Mouse (Mus musculus): Measurements from ENCODE around the gene Btd.

Btd gene

GRCm38 (mm10) chr14:31645920-31646319 lies 5.1 kb downstream of the Btd start:
- DNase-seq (ENCODE audit: low read depth in 1 of 2, low spot score in 2 of 2): no peak

- no peak for DNase-seq (ENCODE audit: low read depth in 1 of 2, low spot score in 2 of 2)
These were observed 7.2 kb downstream of the Btd start for GRCm38 (mm10) chr14:31647991-31648390.

- DNase-seq (ENCODE audit: low read depth in 1 of 2, low spot score in 2 of 2): no peak
These were observed 9.5 kb downstream of the Btd start for GRCm38 (mm10) chr14:31650347-31650746.

GRCm38 (mm10) chr14:31651206-31651605 lies 10.4 kb downstream of the Btd start:
- DNase-seq (ENCODE audit: low read depth in 1 of 2, low spot score in 2 of 2): no peak

- DNase-seq (ENCODE audit: low read depth in 1 of 2, low spot score in 2 of 2): no peak
These were observed 11.3 kb downstream of the Btd start for GRCm38 (mm10) chr14:31652106-31652505.

GRCm38 (mm10) chr14:31652624-31653023 lies 11.8 kb downstream of the Btd start:
- no peak for DNase-seq (ENCODE audit: low read depth in 1 of 2, low spot score in 2 of 2)

- no peak for DNase-seq (ENCODE audit: low read depth in 1 of 2, low spot score in 2 of 2)
These were observed 12.5 kb downstream of the Btd start for GRCm38 (mm10) chr14:31653101-31653875.

GRCm38 (mm10) chr14:31654816-31655215 lies 14.0 kb downstream of the Btd start:
- DNase-seq (ENCODE audit: low read depth in 1 of 2, low spot score in 2 of 2): no peak

GRCm38 (mm10) chr14:31655406-31655805 lies 14.6 kb downstream of the Btd start:
- no peak for DNase-seq (ENCODE audit: low read depth in 1 of 2, low spot score in 2 of 2)

- DNase-seq (ENCODE audit: low read depth in 1 of 2, low spot score in 2 of 2): no peak
These were observed 15.6 kb downstream of the Btd start for GRCm38 (mm10) chr14:31656386-31656785.

GRCm38 (mm10) chr14:31656857-31657645 lies 16.2 kb downstream of the Btd start:
- DNase-seq (ENCODE audit: low read depth in 1 of 2, low spot score in 2 of 2): peak in 1 of 2 experiments; percentile 39

GRCm38 (mm10) chr14:31658126-31658680 lies 17.4 kb downstream of the Btd start:
- no peak for DNase-seq (ENCODE audit: low read depth in 1 of 2, low spot score in 2 of 2)

- DNase-seq (ENCODE audit: low read depth in 1 of 2, low spot score in 2 of 2): no peak
These were observed 18.8 kb downstream of the Btd start for GRCm38 (mm10) chr14:31659501-31660181.

- DNase-seq (ENCODE audit: low read depth in 1 of 2, low spot score in 2 of 2): no peak
These were observed 19.7 kb downstream of the Btd start for GRCm38 (mm10) chr14:31660312-31661093.

- no peak for DNase-seq (ENCODE audit: low read depth in 1 of 2, low spot score in 2 of 2)
These were observed 21.1 kb downstream of the Btd start for GRCm38 (mm10) chr14:31661671-31662554.

GRCm38 (mm10) chr14:31662555-31663211 lies 21.9 kb downstream of the Btd start:
- DNase-seq (ENCODE audit: low read depth in 1 of 2, low spot score in 2 of 2): no peak

GRCm38 (mm10) chr14:31663376-31664099 lies 22.7 kb downstream of the Btd start:
- no peak for DNase-seq (ENCODE audit: low read depth in 1 of 2, low spot score in 2 of 2)

- no peak for DNase-seq (ENCODE audit: low read depth in 1 of 2, low spot score in 2 of 2)
These were observed 23.5 kb downstream of the Btd start for GRCm38 (mm10) chr14:31664100-31664902.

Data from monocyte, adult 2 months (primary cell).